19 mouse cellular contexts compared by ENCODE assay signal in the genomic region with DNA sequence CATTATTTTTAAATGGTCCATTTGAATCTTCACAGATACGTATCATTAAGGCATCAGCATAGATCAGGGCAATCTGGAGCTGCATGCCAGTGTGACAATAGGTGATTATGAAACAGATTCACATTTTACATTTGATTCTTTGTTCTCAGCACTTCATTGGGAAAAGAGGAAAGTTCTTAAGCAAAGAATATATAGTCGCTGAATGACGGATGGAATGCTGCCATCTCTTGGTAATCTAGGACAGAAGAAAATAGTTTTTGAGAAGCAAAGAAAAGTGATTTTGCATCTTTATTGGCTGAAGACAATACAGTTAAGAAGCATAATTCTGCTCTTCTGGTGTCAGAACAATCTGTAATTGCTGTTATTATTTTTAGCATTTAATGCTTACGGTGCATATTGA.
DNase-seq lines count a peak whose midpoint lies in the region; ATAC-seq and TF ChIP-seq lines count a peak whose summit lies in the region.
"Had no signal": no experiment of that assay in that cellular context is flagged by ENCODE, and none has a peak within 500 bp of the region (broad histone marks: within the 10 kb centered on the region; RNA-seq: fewer than 3 reads in every experiment).

No protein-coding gene starts in this region.

- H3K4me2 ChIP-seq in midbrain, embryonic 14.5 days (ENCODE audit: low read length): no peak overlapping the region
- H3K4me2 ChIP-seq in midbrain, embryonic 13.5 days (replicated peaks): no peak overlapping the region
- H3K4me2 ChIP-seq: embryonic facial prominence, embryonic 13.5 days; hindbrain, embryonic 13.5 days had no signal

- no peak for TF ChIP-seq CTCF in brain, embryonic 14.5 days (IDR thresholded peaks at IDR 0.05; ENCODE audit: borderline replicate concordance, extremely low read depth, insufficient read depth, insufficient read length)

- no peaks in the 10 kb centered on the region for H3K9me3 ChIP-seq in midbrain, embryonic 14.5 days (ENCODE audit: control insufficient read depth, low read length)
- H3K9me3 ChIP-seq in midbrain, embryonic 13.5 days: no peaks in the 10 kb centered on the region
- H3K9me3 ChIP-seq: embryonic facial prominence, embryonic 13.5 days; heart, embryonic 10.5 days; hindbrain, embryonic 13.5 days had no signal

- no peaks in the 10 kb centered on the region for H3K27me3 ChIP-seq in midbrain, embryonic 14.5 days (ENCODE audit: control insufficient read depth, insufficient read depth, low read length)
- no peaks in the 10 kb centered on the region for H3K27me3 ChIP-seq in midbrain, embryonic 13.5 days
- H3K27me3 ChIP-seq: embryonic facial prominence, embryonic 13.5 days; hindbrain, embryonic 13.5 days had no signal

- DNase-seq in frontal cortex, postnatal 10 days (ENCODE audit: low spot score in 2 of 2): no peak
- peak; percentile 42 for DNase-seq in midbrain, embryonic 14.5 days
- peak; percentile 63 for DNase-seq in brain, embryonic 14.5 days (ENCODE audit: low read depth)
- DNase-seq in telencephalon, adult 2 months (ENCODE audit: low read depth, low spot score): peak; percentile 34
- DNase-seq in heart, postnatal 10 days: no peak
- DNase-seq: adrenal gland, adult 2 months; adrenal gland, postnatal 25 days; cerebellum, adult 11-12 months; cerebellum, adult 9-10 months; cerebellum, postnatal 25 days; heart, adult 18-20 months; heart, postnatal 14 days had no signal

- no peak for TF ChIP-seq POLR2A in brain, embryonic 14.5 days (IDR thresholded peaks at IDR 0.05; ENCODE audit: borderline replicate concordance, extremely low read depth, insufficient read depth, insufficient read length, poor library complexity, severe bottlenecking)

- no peak overlapping the region for H3K27ac ChIP-seq in midbrain, embryonic 14.5 days (replicated peaks; ENCODE audit: low read depth, low read length)
- no peak overlapping the region for H3K27ac ChIP-seq in midbrain, embryonic 13.5 days
- H3K27ac ChIP-seq: embryonic facial prominence, embryonic 13.5 days; heart, embryonic 10.5 days; hindbrain, embryonic 13.5 days had no signal

- ATAC-seq in frontal cortex, adult (ENCODE audit: low TSS enrichment): peak; percentile 70; the same call in 1 of the 2 replicates
- ATAC-seq in midbrain, embryonic 14.5 days (ENCODE audit: low FRiP score, low TSS enrichment): no peak
- no peak for ATAC-seq in midbrain, embryonic 13.5 days
- ATAC-seq: forebrain, embryonic 16.5 days; intestine, embryonic 16.5 days had no signal

- H3K4me1 ChIP-seq in midbrain, embryonic 14.5 days (ENCODE audit: control insufficient read depth, insufficient read depth, low read length): no peaks in the 10 kb centered on the region
- no peaks in the 10 kb centered on the region for H3K4me1 ChIP-seq in midbrain, embryonic 13.5 days (replicated peaks)
- H3K4me1 ChIP-seq: embryonic facial prominence, embryonic 13.5 days; heart, embryonic 10.5 days; hindbrain, embryonic 13.5 days had no signal

- no peaks in the 10 kb centered on the region for H3K36me3 ChIP-seq in midbrain, embryonic 14.5 days (ENCODE audit: control insufficient read depth, insufficient read depth, low read length)
- H3K36me3 ChIP-seq in midbrain, embryonic 13.5 days: no peaks in the 10 kb centered on the region
- H3K36me3 ChIP-seq: embryonic facial prominence, embryonic 13.5 days; heart, embryonic 10.5 days; hindbrain, embryonic 13.5 days had no signal

- H3K4me3 ChIP-seq in midbrain, embryonic 14.5 days (replicated peaks; ENCODE audit: low read depth, low read length): no peak overlapping the region
- H3K4me3 ChIP-seq in midbrain, embryonic 13.5 days (replicated peaks): no peak overlapping the region
- H3K4me3 ChIP-seq: embryonic facial prominence, embryonic 13.5 days; heart, embryonic 10.5 days; hindbrain, embryonic 13.5 days had no signal

- no peak overlapping the region for H3K9ac ChIP-seq in midbrain, embryonic 14.5 days (replicated peaks; ENCODE audit: low read length)
- no peak overlapping the region for H3K9ac ChIP-seq in midbrain, embryonic 13.5 days (replicated peaks)
- H3K9ac ChIP-seq: embryonic facial prominence, embryonic 13.5 days; hindbrain, embryonic 13.5 days had no signal

- intact Hi-C loops in heart, postnatal 10 days (cut with DNase I): no loop called here

- WGBS in midbrain, embryonic 14.5 days: 89% methylated on average over 4 of the region's 4 CpGs
- WGBS in midbrain, embryonic 13.5 days: 88% methylated on average over 4 of the region's 4 CpGs

Comparison
In these comparisons a context has a peak if more than half of its experiments do, and no peak if none do; other contexts are left out.
1. DNase-seq: peak in midbrain, embryonic 14.5 days (single experiment), brain, embryonic 14.5 days (single experiment) and telencephalon, adult 2 months (single experiment); none in frontal cortex, postnatal 10 days (0 of 2) and heart, postnatal 10 days (0 of 2).